Mouse (Mus musculus) gonadal fat pad, adult 2 months (tissue): ENCODE results near the gene Anxa5. TPM values are rescaled to one million over a fixed set of nuclear protein-coding genes. Genes with fewer than 3 reads are reported as not detected.

Experiments used
- DNase-seq: peaks from one replicate; pipeline ENCODE4 v3.0.0-alpha.2; 2012; ENCODE audit warnings: low read depth
- polyA plus RNA-seq: library from polyadenylated mRNA; depleted of rRNA; stranded (reverse); fragments of >200 nt; gene quantifications from 2 replicates; pipeline ENCODE4 v1.2.3, GENCODE M21; 2012

Anxa5 gene
- polyA plus RNA-seq, 1 experiment, result 956 TPM

- no peak for DNase-seq
Observed at GRCm38 (mm10) chr3:36488899-36489589, 13.3 kb upstream of the Anxa5 start.

GRCm38 (mm10) chr3:36488367-36488766 is 12.7 kb upstream of the Anxa5 start:
- DNase-seq, result no peak

- DNase-seq, result no peak
Observed at GRCm38 (mm10) chr3:36486881-36487280, 11.2 kb upstream of the Anxa5 start.

GRCm38 (mm10) chr3:36486176-36486575 is 10.5 kb upstream of the Anxa5 start:
- DNase-seq, result no peak

- no peak for DNase-seq
Observed at GRCm38 (mm10) chr3:36484292-36484691, 8.6 kb upstream of the Anxa5 start.

GRCm38 (mm10) chr3:36482940-36483339 is 7.2 kb upstream of the Anxa5 start:
- no peak for DNase-seq

- DNase-seq, result no peak
Observed at GRCm38 (mm10) chr3:36481776-36482193, 6.1 kb upstream of the Anxa5 start.

GRCm38 (mm10) chr3:36480486-36480885 is 4.8 kb upstream of the Anxa5 start:
- no peak for DNase-seq

- no peak for DNase-seq
Observed at GRCm38 (mm10) chr3:36478776-36479175, 3.1 kb upstream of the Anxa5 start.

- no peak for DNase-seq
Observed at GRCm38 (mm10) chr3:36476261-36477155, 814 bp upstream of the Anxa5 start.

- DNase-seq, result no peak
Observed at GRCm38 (mm10) chr3:36474938-36475483, 683 bp downstream of the Anxa5 start.

- no peak for DNase-seq
Observed at GRCm38 (mm10) chr3:36474421-36474820, 1.3 kb downstream of the Anxa5 start.

- no peak for DNase-seq
Observed at GRCm38 (mm10) chr3:36473222-36473621, 2.5 kb downstream of the Anxa5 start.

GRCm38 (mm10) chr3:36471856-36472255 is 3.8 kb downstream of the Anxa5 start:
- no peak for DNase-seq

GRCm38 (mm10) chr3:36468871-36469270 is 6.8 kb downstream of the Anxa5 start:
- no peak for DNase-seq

GRCm38 (mm10) chr3:36467632-36468031 is 8.1 kb downstream of the Anxa5 start:
- DNase-seq, result no peak

GRCm38 (mm10) chr3:36465538-36465937 is 10.2 kb downstream of the Anxa5 start:
- no peak for DNase-seq

GRCm38 (mm10) chr3:36462348-36462747 is 13.3 kb downstream of the Anxa5 start:
- DNase-seq, result no peak

- DNase-seq, result no peak
Observed at GRCm38 (mm10) chr3:36461819-36462218, 13.9 kb downstream of the Anxa5 start.

- DNase-seq, result no peak
Observed at GRCm38 (mm10) chr3:36460717-36461116, 15.0 kb downstream of the Anxa5 start.

GRCm38 (mm10) chr3:36455566-36455965 is 20.1 kb downstream of the Anxa5 start:
- no peak for DNase-seq

- no peak for DNase-seq
Observed at GRCm38 (mm10) chr3:36455124-36455523, 20.6 kb downstream of the Anxa5 start.

GRCm38 (mm10) chr3:36452502-36452901 is 23.2 kb downstream of the Anxa5 start:
- no peak for DNase-seq
